Mouse (Mus musculus) spleen, postnatal 0 days (tissue): ENCODE results near the gene Gm11237. TPM values are rescaled to one million over a fixed set of nuclear protein-coding genes. Genes with fewer than 3 reads are reported as not detected.

Source experiments
- polyA plus RNA-seq: library from polyadenylated mRNA; unstranded; fragments of >200 nt; fragmentation: Nextera tagmentation; extraction: Ambion mirVana; gene quantifications from 2 replicates; pipeline ENCODE4 v1.2.1, GENCODE M21; 2015

Gm11237 gene
- not detected in 2 replicates for polyA plus RNA-seq

GRCm38 (mm10) chr4:73622684-73623083, at the start of gene Gm11237:
Gene Gm11237 (plus strand): TSS chr4:73622984.

GRCm38 (mm10) chr4:73607581-73607980, 15.2 kb upstream of the Gm11237 start, which contains the start of gene Gm11238:
Gene Gm11238 (plus strand): TSS chr4:73607881.

GRCm38 (mm10) chr4:73637821-73638220, 15.0 kb downstream of the Gm11237 start, which contains the start of gene Gm11236:
Gene Gm11236 (plus strand): TSS chr4:73638121.

GRCm38 (mm10) chr4:73668054-73668453, 45.3 kb downstream of the Gm11237 start, which contains the start of gene Gm11239:
Gene Gm11239 (plus strand): TSS chr4:73668354.

Other genes with a start within 250 kb of the Gm11237 start
- gene Gm11487, start 217.9 kb upstream of the Gm11237 start, polyA plus RNA-seq = not detected in 2 replicates
- gene Gm11238, start 15.1 kb upstream of the Gm11237 start, polyA plus RNA-seq = not detected in 2 replicates
- gene Gm11236, start 15.1 kb downstream of the Gm11237 start, polyA plus RNA-seq = not detected in 2 replicates
- not detected in 2 replicates for gene Gm11239, start 45.4 kb downstream of the Gm11237 start, polyA plus RNA-seq
- gene Gm428, start 60.5 kb downstream of the Gm11237 start, polyA plus RNA-seq = not detected in 2 replicates
- 0.05 and 0.22 TPM in 2 replicates for gene Rasef, start 168.0 kb downstream of the Gm11237 start, polyA plus RNA-seq